Mouse (Mus musculus): ENCODE data around the gene Gcc1. TPM values are rescaled to one million over a fixed set of nuclear protein-coding genes. Genes with fewer than 3 reads are reported as not detected.
A peak's percentile ranks its signal among the peaks of the same experiment; 100 is the strongest.

Gene Gcc1
- polyA plus RNA-seq, 1 experiment: 6.8 TPM

GRCm38 (mm10) chr6:28420361-28420760 lies 7.8 kb downstream of the Gcc1 start:
- Histone ChIP-seq H3K27ac (ENCODE audit: control insufficient read depth, insufficient read depth, low read depth, low read length, poor library complexity) (no peak overlapping the region), H3K4me3 (replicated peaks; ENCODE audit: control insufficient read depth, low read depth, low read length) (peak overlapping the region; percentile 17), H3K4me1 (ENCODE audit: control insufficient read depth, insufficient read depth, low read length) (no peaks in the 10 kb centered on the region; the same call in none of the 2 replicates)
- WGBS: 76% methylated on average over 17 of the region's 17 CpGs
- TF ChIP-seq CTCF (IDR thresholded peaks at IDR 0.05; ENCODE audit: control insufficient read depth, insufficient read depth, low read length): no peak
- TF ChIP-seq POLR2A (IDR thresholded peaks at IDR 0.05; ENCODE audit: borderline replicate concordance, control insufficient read depth, low read depth, low read length): no peak

GRCm38 (mm10) chr6:28419673-28420072 lies 8.5 kb downstream of the Gcc1 start:
- TF ChIP-seq POLR2A (IDR thresholded peaks at IDR 0.05; ENCODE audit: borderline replicate concordance, control insufficient read depth, low read depth, low read length) (no peak), CTCF (IDR thresholded peaks at IDR 0.05; ENCODE audit: control insufficient read depth, insufficient read depth, low read length) (no peak)
- H3K4me1 ChIP-seq (ENCODE audit: control insufficient read depth, insufficient read depth, low read length): no peaks in the 10 kb centered on the region; the same call in none of the 2 replicates
- WGBS: 55% methylated on average over 2 of the region's 2 CpGs

GRCm38 (mm10) chr6:28418449-28418848 lies 9.7 kb downstream of the Gcc1 start:
- no peak for TF ChIP-seq CTCF (IDR thresholded peaks at IDR 0.05; ENCODE audit: control insufficient read depth, insufficient read depth, low read length)
- no peak for TF ChIP-seq POLR2A (IDR thresholded peaks at IDR 0.05; ENCODE audit: borderline replicate concordance, control insufficient read depth, low read depth, low read length)
- no peak overlapping the region for H3K4me3 ChIP-seq (replicated peaks; ENCODE audit: control insufficient read depth, low read depth, low read length)
- 96% methylated on average over 14 of the region's 14 CpGs for WGBS
- H3K27ac ChIP-seq (ENCODE audit: control insufficient read depth, insufficient read depth, low read depth, low read length, poor library complexity): no peak overlapping the region
- no peaks in the 10 kb centered on the region; the same call in none of the 2 replicates for H3K4me1 ChIP-seq (ENCODE audit: control insufficient read depth, insufficient read depth, low read length)

More at GRCm38 (mm10) chr6:28419673-28420072, 8.5 kb downstream of the Gcc1 start:
- no peak overlapping the region for H3K27ac ChIP-seq (ENCODE audit: control insufficient read depth, insufficient read depth, low read depth, low read length, poor library complexity)
- H3K4me3 ChIP-seq (replicated peaks; ENCODE audit: control insufficient read depth, low read depth, low read length): no peak overlapping the region

- H3K27ac ChIP-seq (ENCODE audit: control insufficient read depth, insufficient read depth, low read depth, low read length, poor library complexity): no peak overlapping the region
- H3K4me3 ChIP-seq (replicated peaks; ENCODE audit: control insufficient read depth, low read depth, low read length): no peak overlapping the region
- no peak for TF ChIP-seq CTCF (IDR thresholded peaks at IDR 0.05; ENCODE audit: control insufficient read depth, insufficient read depth, low read length)
- no peaks in the 10 kb centered on the region; the same call in none of the 2 replicates for H3K4me1 ChIP-seq (ENCODE audit: control insufficient read depth, insufficient read depth, low read length)
- WGBS: 90% methylated on average over 4 of the region's 4 CpGs
Observed at GRCm38 (mm10) chr6:28416981-28417380, 11.2 kb downstream of the Gcc1 start.

- Histone ChIP-seq H3K4me3 (replicated peaks; ENCODE audit: control insufficient read depth, low read depth, low read length) (no peak overlapping the region), H3K27ac (ENCODE audit: control insufficient read depth, insufficient read depth, low read depth, low read length, poor library complexity) (no peak overlapping the region), H3K4me1 (ENCODE audit: control insufficient read depth, insufficient read depth, low read length) (no peaks in the 10 kb centered on the region; the same call in 1 of the 2 replicates)
- TF ChIP-seq POLR2A (IDR thresholded peaks at IDR 0.05; ENCODE audit: borderline replicate concordance, control insufficient read depth, low read depth, low read length) (no peak), CTCF (IDR thresholded peaks at IDR 0.05; ENCODE audit: control insufficient read depth, insufficient read depth, low read length) (no peak)
- 45% methylated on average over 2 of the region's 2 CpGs for WGBS
Observed at GRCm38 (mm10) chr6:28411236-28411635, 17.0 kb downstream of the Gcc1 start.

GRCm38 (mm10) chr6:28410053-28410452 lies 18.1 kb downstream of the Gcc1 start:
- no peaks in the 10 kb centered on the region for H3K4me1 ChIP-seq (ENCODE audit: control insufficient read depth, insufficient read depth, low read length)
- H3K27ac ChIP-seq (ENCODE audit: control insufficient read depth, insufficient read depth, low read depth, low read length, poor library complexity): no peak overlapping the region
- H3K4me3 ChIP-seq (replicated peaks; ENCODE audit: control insufficient read depth, low read depth, low read length): no peak overlapping the region
- TF ChIP-seq CTCF (IDR thresholded peaks at IDR 0.05; ENCODE audit: control insufficient read depth, insufficient read depth, low read length) (no peak), POLR2A (IDR thresholded peaks at IDR 0.05; ENCODE audit: borderline replicate concordance, control insufficient read depth, low read depth, low read length) (no peak)
- 35% methylated on average over 9 of the region's 9 CpGs for WGBS

GRCm38 (mm10) chr6:28399791-28400190 lies 28.4 kb downstream of the Gcc1 start:
- TF ChIP-seq POLR2A (IDR thresholded peaks at IDR 0.05; ENCODE audit: borderline replicate concordance, control insufficient read depth, low read depth, low read length) (no peak), CTCF (IDR thresholded peaks at IDR 0.05; ENCODE audit: control insufficient read depth, insufficient read depth, low read length) (no peak)

GRCm38 (mm10) chr6:28398726-28399125 lies 29.5 kb downstream of the Gcc1 start:
- H3K4me3 ChIP-seq (replicated peaks; ENCODE audit: control insufficient read depth, low read depth, low read length): no peak overlapping the region
- no peak overlapping the region for H3K27ac ChIP-seq (ENCODE audit: control insufficient read depth, insufficient read depth, low read depth, low read length, poor library complexity)
- no peaks in the 10 kb centered on the region; the same call in 1 of the 2 replicates for H3K4me1 ChIP-seq (ENCODE audit: control insufficient read depth, insufficient read depth, low read length)
- TF ChIP-seq CTCF (IDR thresholded peaks at IDR 0.05; ENCODE audit: control insufficient read depth, insufficient read depth, low read length) (peak; percentile 20; the same call in 1 of the 2 replicates), POLR2A (IDR thresholded peaks at IDR 0.05; ENCODE audit: borderline replicate concordance, control insufficient read depth, low read depth, low read length) (no peak)
- 72% methylated on average over 3 of the region's 3 CpGs for WGBS

More at GRCm38 (mm10) chr6:28399791-28400190, 28.4 kb downstream of the Gcc1 start:
- Histone ChIP-seq H3K4me1 (ENCODE audit: control insufficient read depth, insufficient read depth, low read length) (no peaks in the 10 kb centered on the region; the same call in 1 of the 2 replicates), H3K4me3 (replicated peaks; ENCODE audit: control insufficient read depth, low read depth, low read length) (no peak overlapping the region), H3K27ac (ENCODE audit: control insufficient read depth, insufficient read depth, low read depth, low read length, poor library complexity) (no peak overlapping the region)
- WGBS: 89% methylated on average over 4 of the region's 4 CpGs

Data from bone marrow, adult 2 months (tissue).